Mouse (Mus musculus) CH12.LX (cell line): ENCODE results near the gene Klhl42.

Experiments
- BHLHE40 ChIP-seq: IDR thresholded peaks from 2 replicates; pipeline ENCODE4 v1.6.1; 2011; ENCODE audit warnings: mild to moderate bottlenecking, low read depth, low read length, improper control_type of control experiment
- CTCF ChIP-seq, 2 experiments: IDR thresholded peaks in 1 of 2; conservative IDR thresholded peaks in 1 of 2; 2 replicates each; pipeline ENCODE4 v1.5.1; 2011 to 2012; ENCODE audit warnings: low read depth in 2 of 2, low read length in 2 of 2, improper control_type of control experiment in 1 of 2, inconsistent platforms in 1 of 2, mild to moderate bottlenecking in 1 of 2, moderate library complexity in 1 of 2
- EP300 ChIP-seq: IDR thresholded peaks from 2 replicates; pipeline ENCODE4 v1.6.1; 2011; ENCODE audit warnings: low read length, improper control_type of control experiment
- KAT2A ChIP-seq: IDR thresholded peaks from 2 replicates; pipeline ENCODE4 v1.6.1; 2012; ENCODE audit warnings: low read length, improper control_type of control experiment, inconsistent platforms; ENCODE audit not compliant: insufficient replicate concordance
- NRF1 ChIP-seq: IDR thresholded peaks from 2 replicates; pipeline ENCODE4 v1.6.1; 2014; ENCODE audit warnings: low read depth, mild to moderate bottlenecking, inconsistent platforms, low read length, improper control_type of control experiment, moderate library complexity
- POLR2A ChIP-seq: IDR thresholded peaks from 2 replicates; pipeline ENCODE4 v1.6.1; 2011; ENCODE audit warnings: low read depth, mild to moderate bottlenecking, improper control_type of control experiment, low read length
- USF1 ChIP-seq: IDR thresholded peaks from 2 replicates; pipeline ENCODE4 v1.6.1; 2014; ENCODE audit warnings: low read depth, mild to moderate bottlenecking, inconsistent platforms, low read length, improper control_type of control experiment

GRCm38 (mm10) chr6:147145753-147146152 is 54.6 kb downstream of the Klhl42 start:
- TF ChIP-seq CTCF (conservative IDR thresholded peaks at IDR 0.05 in 1 of 2, IDR thresholded peaks at IDR 0.05 in 1 of 2; ENCODE audit: low read depth in 2 of 2, low read length in 2 of 2), result no peak
- peak; percentile 88 for TF ChIP-seq BHLHE40
- TF ChIP-seq KAT2A, result 0 out of 2 replicates have a peak, but pooled peaks have one; percentile 18
- TF ChIP-seq POLR2A, result no peak
- peak; percentile 47; the same call in 1 of the 2 replicates for TF ChIP-seq EP300
- no peak for TF ChIP-seq NRF1
- TF ChIP-seq USF1, result no peak
